Mouse (Mus musculus) G1E (cell line): ENCODE measurements around the gene Angptl7. TPM values are rescaled to one million over a fixed set of nuclear protein-coding genes. Genes with fewer than 3 reads are reported as not detected.

Source experiments
- ATAC-seq: 2 replicates; pipeline ENCODE4 v1.8.0; 2016; ENCODE audit warnings: mild to moderate bottlenecking; ENCODE audit not compliant: insufficient number of reproducible peaks, poor library complexity, low FRiP score, severe bottlenecking; ENCODE audit errors: extremely low read depth
- DNase-seq: peaks from one replicate; pipeline ENCODE4 v3.0.0; 2012; ENCODE audit warnings: low spot score
- H3K27me3 ChIP-seq: 2 replicates; pipeline ENCODE4 v1.6.1; 2012; ENCODE audit warnings: mild to moderate bottlenecking, low read length, inconsistent platforms; ENCODE audit not compliant: insufficient read depth
- H3K36me3 ChIP-seq: replicated peaks from 2 replicates; pipeline ENCODE3; 2012; ENCODE audit warnings: mild to moderate bottlenecking, inconsistent platforms
- H3K4me1 ChIP-seq: 2 replicates; pipeline ENCODE4 v1.6.1; 2012; ENCODE audit warnings: low read depth, low read length, inconsistent platforms, mixed read lengths; ENCODE audit not compliant: insufficient read depth
- H3K4me3 ChIP-seq: 2 replicates; pipeline ENCODE4 v1.5.1; 2012; ENCODE audit warnings: low read depth, mild to moderate bottlenecking, inconsistent platforms, low read length, moderate library complexity, mixed read lengths
- H3K9me3 ChIP-seq: replicated peaks from 2 replicates; pipeline ENCODE4 v1.6.1; 2012; ENCODE audit warnings: inconsistent platforms
- CTCF ChIP-seq: IDR thresholded peaks from 2 replicates; pipeline ENCODE4 v1.5.1; 2012; ENCODE audit warnings: low read depth, low read length, inconsistent platforms, mixed read lengths
- GATA1 ChIP-seq: IDR thresholded peaks from 2 replicates; pipeline ENCODE4 v1.6.1; 2012; ENCODE audit warnings: borderline replicate concordance, low read length, inconsistent platforms, mixed read lengths
- GATA2 ChIP-seq: IDR thresholded peaks from 2 replicates; pipeline ENCODE4 v1.6.1; 2012; ENCODE audit warnings: low read depth, low read length, inconsistent platforms, borderline replicate concordance
- POLR2AphosphoS5 ChIP-seq: IDR thresholded peaks from 2 replicates; pipeline ENCODE4 v1.6.1; 2012; ENCODE audit warnings: low read depth, low read length, inconsistent platforms; ENCODE audit not compliant: insufficient replicate concordance
- TAL1 ChIP-seq: conservative IDR thresholded peaks from 2 replicates; pipeline ENCODE4 v1.6.1; 2012; ENCODE audit warnings: low read depth, low read length, inconsistent platforms, mixed read lengths
- polyA plus RNA-seq: library from polyadenylated mRNA; stranded (reverse); fragments of >175 nt; gene quantifications from 2 replicates; pipeline ENCODE4 v1.2.3, GENCODE M21; 2012
- total RNA-seq, 2 experiments: library from RNA; stranded (forward) in 1 of 2; stranded (reverse) in 1 of 2; fragments of 200-1000 nt in 1 of 2; fragments of >200 nt in 1 of 2; fragmentation: Nextera tagmentation in 1 of 2; gene quantifications; 2 replicates each; pipeline ENCODE4 v1.2.3; 2014 to 2017

Angptl7 gene
- total and polyA plus RNA-seq, 3 experiments = 0.05 TPM; not detected in 2

DNA sequence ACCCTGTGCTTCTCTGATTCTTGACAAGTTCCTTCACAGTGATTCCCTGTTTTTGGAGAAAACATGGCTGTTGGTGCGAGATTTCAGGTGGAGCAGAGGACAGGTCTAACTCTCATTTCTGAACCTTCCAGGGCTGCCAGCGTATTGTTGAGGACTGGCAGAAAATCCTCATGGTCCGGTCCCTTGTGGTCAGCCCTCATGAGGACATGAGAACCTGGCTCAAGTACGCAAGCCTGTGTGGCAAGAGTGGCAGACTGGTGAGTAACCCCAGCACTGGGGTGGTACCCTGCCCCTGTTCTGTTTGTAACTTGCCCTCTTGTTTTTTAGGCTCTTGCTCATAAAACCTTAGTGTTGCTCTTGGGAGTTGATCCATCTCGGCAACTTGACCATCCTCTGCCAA, 30.1 kb upstream of the Angptl7 start:
- DNase-seq (no peak), ATAC-seq (no peak)
- TF ChIP-seq GATA2 = no peak
- no peak for TF ChIP-seq TAL1
- no peak for TF ChIP-seq GATA1
- no peak for TF ChIP-seq POLR2AphosphoS5
- TF ChIP-seq CTCF = no peak
- no peaks in the 10 kb centered on the region for H3K9me3 ChIP-seq
- H3K27me3 ChIP-seq = no peaks in the 10 kb centered on the region
- H3K4me3 ChIP-seq = no peak overlapping the region
- H3K4me1 ChIP-seq = peaks cover 2% of the 10 kb centered on the region; the same call in 1 of the 2 replicates
- H3K36me3 ChIP-seq = peaks cover 89% of the 10 kb centered on the region

DNA sequence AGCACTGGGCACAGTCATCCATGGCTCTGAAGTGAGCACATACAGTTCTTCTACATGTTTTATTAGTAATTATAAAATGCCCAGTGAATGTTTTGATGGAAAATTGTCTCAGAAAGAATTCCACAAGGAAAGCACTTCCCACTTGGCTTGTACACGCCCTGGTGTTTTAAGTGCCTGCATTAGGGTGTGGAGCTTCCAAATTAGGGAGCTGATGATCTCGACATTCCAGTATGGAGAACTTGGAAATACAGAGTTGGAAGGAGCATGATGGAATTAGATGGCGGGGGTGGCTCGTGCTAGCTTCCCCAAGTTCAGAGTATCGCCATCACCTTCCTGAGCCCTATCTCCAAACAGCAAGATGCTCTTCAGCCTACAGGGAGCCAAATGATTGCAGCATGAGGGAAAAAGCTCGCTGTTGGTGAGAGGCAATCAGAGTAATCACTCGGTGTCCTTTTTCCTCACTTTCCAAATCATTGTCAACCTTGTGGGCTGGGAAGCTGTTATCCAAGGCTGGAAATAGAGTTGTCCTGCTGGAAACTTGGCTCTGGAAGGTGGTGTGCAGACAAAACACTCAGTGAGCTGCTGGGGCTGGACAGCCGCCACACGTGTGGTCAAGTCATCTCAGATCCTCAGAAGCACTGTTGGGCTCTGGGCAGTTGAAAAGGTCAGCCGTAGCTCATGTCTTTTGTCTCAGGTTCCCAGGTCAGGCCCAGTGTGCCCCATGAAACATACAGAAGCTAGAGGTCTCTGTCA, 27.1 kb upstream of the Angptl7 start:
- Histone ChIP-seq H3K9me3 (no peaks in the 10 kb centered on the region), H3K36me3 (peaks cover 91% of the 10 kb centered on the region), H3K27me3 (no peaks in the 10 kb centered on the region), H3K4me3 (no peak overlapping the region), H3K4me1 (no peaks in the 10 kb centered on the region)
- TF ChIP-seq GATA1 (no peak), TAL1 (no peak)
- DNase-seq = no peak
- ATAC-seq = no peak

DNA sequence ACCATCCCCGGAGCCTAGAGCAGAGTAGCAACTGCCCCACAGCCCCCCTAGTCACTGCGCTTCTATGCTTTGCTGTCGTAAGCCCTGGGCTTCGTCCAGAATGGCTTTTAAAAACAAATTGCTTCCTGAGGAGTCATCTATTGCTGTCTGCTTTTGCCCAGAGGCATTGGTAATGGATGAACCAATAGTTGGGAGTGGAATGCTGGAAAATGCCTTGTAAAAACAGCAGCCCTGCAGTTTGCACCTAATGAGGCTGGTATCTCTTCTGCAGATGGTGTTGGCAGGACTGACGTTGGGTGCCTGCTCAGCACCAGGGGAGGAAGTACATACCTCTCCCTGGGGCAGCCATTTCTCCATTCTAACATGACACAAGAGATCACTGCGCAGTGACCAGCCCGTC, 23.3 kb upstream of the Angptl7 start:
- no peak for TF ChIP-seq CTCF
- TF ChIP-seq GATA1 = no peak
- no peak for TF ChIP-seq GATA2
- no peak for TF ChIP-seq TAL1
- no peak for TF ChIP-seq POLR2AphosphoS5
- H3K36me3 ChIP-seq = peaks cover 89% of the 10 kb centered on the region
- no peaks in the 10 kb centered on the region for H3K27me3 ChIP-seq
- H3K9me3 ChIP-seq = no peaks in the 10 kb centered on the region
- no peak for ATAC-seq
- no peak overlapping the region for H3K4me3 ChIP-seq
- no peaks in the 10 kb centered on the region for H3K4me1 ChIP-seq
- DNase-seq = no peak

DNA sequence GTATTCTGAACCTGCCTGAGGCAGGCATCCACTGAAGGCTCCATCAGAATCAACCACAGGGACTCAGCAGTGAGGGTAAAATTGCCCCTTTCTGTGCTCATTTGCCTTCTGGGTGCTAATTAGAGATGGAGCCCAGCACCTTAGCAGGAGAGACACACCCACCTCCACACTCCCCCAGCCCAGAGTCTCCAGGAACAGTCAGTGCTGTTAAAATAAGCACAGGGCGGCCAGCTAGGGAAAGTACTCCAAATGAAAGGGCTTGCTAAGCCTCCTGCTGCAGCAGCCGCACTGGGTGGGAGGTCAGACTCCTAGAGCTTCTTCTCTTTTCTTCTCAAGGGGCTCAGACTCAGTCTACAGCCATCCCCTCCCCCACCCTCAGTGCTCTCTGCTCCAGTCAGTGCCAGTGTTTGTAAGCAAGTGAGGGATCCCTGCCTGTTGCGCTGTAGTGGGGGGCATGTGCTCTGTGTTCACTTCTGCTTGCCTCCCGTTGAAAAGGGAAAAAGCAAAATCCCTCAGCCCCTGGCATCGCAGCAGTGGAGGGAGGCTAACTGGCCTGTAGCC, 18.1 kb upstream of the Angptl7 start:
- H3K9me3 ChIP-seq = no peaks in the 10 kb centered on the region
- DNase-seq = no peak
- no peaks in the 10 kb centered on the region for H3K4me1 ChIP-seq
- no peaks in the 10 kb centered on the region for H3K27me3 ChIP-seq
- no peak overlapping the region for H3K4me3 ChIP-seq
- ATAC-seq = no peak
- H3K36me3 ChIP-seq = peaks cover 88% of the 10 kb centered on the region
- no peak for TF ChIP-seq CTCF
- no peak for TF ChIP-seq TAL1
- no peak for TF ChIP-seq GATA2
- no peak for TF ChIP-seq POLR2AphosphoS5

DNA sequence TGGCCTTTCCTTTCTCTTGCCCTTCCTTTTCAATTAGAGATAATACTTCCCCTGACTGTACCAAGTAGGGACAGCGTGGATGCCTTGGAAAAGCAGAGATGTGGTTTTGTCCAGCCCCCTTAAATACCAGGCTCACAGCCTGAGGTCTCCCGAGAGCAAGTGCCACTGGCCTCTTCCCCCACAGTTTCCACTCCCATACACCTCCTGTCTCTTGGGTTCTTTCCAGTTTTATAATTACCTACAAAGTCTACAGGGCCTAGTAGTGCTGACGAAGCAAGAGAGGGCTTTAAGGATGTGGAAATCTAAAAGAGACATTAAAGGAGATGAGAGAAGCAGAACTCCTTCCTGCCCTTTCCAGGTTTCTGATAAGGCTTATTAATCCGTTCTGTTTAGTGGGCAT, 17.5 kb upstream of the Angptl7 start:
- no peaks in the 10 kb centered on the region for H3K27me3 ChIP-seq
- H3K4me3 ChIP-seq = no peak overlapping the region
- DNase-seq (no peak), ATAC-seq (no peak)
- H3K36me3 ChIP-seq = peaks cover 89% of the 10 kb centered on the region
- no peaks in the 10 kb centered on the region for H3K4me1 ChIP-seq
- no peak for TF ChIP-seq TAL1
- TF ChIP-seq GATA2 = no peak
- no peak for TF ChIP-seq POLR2AphosphoS5
- TF ChIP-seq CTCF = no peak
- H3K9me3 ChIP-seq = no peaks in the 10 kb centered on the region

DNA sequence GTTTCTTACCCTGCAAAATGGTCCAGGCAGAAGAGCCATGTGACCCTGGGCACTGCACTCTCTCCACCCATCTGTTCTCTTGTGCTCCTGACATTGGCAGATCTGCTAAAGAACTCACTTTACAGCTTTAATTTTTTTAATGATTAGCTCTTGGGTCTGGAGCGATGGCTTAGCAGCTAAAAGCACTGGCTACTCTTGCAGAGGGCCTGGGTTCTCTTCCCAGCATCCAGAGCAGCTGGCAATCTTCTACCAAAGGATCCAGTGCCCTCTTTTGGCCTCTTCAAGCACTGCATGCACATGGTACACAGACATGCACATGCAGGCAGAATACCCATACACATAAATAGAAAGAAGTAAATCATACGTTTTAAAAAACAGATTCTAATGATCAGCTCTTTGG, 15.1 kb upstream of the Angptl7 start:
- no peak for DNase-seq

DNA sequence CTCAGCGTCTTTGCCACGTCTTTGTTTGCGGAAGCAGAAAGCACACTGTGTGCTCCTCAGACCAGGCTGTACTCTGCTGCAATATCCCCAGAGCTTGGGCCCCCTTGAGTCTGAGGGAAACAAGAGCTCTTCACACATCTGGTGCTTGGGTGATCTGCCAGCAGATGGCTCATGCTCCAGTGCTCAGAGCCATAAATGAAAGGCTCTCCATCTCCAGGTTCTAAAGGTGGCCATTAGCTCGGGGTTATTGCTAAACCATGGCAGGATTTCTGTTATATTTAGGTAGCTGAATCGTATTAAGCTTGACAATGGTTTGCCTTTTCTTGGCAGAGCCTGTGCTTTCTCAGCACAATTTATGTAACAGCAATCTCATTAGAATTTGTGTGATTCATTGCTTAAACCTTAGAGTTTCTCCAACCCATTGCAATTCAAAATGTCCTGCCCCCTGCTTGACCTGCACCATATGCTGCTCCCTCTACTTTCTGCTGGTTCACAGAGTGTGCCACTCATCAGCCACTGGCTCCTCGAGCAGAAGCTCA, 12.8 kb upstream of the Angptl7 start:
- TF ChIP-seq GATA1 (no peak), POLR2AphosphoS5 (no peak), TAL1 (no peak), CTCF (no peak), GATA2 (no peak)
- Histone ChIP-seq H3K27me3 (no peaks in the 10 kb centered on the region), H3K4me1 (0 out of 2 replicates have a peak, but pooled peaks cover 4% of the 10 kb centered on the region), H3K4me3 (no peak overlapping the region), H3K9me3 (no peaks in the 10 kb centered on the region), H3K36me3 (peaks cover 86% of the 10 kb centered on the region)
- DNase-seq (no peak), ATAC-seq (no peak)

More for the DNA sequence above, 15.1 kb upstream of the Angptl7 start:
- Histone ChIP-seq H3K4me3 (no peak overlapping the region), H3K9me3 (no peaks in the 10 kb centered on the region), H3K27me3 (no peaks in the 10 kb centered on the region), H3K4me1 (no peaks in the 10 kb centered on the region), H3K36me3 (peaks cover 91% of the 10 kb centered on the region)
- no peak for ATAC-seq
- TF ChIP-seq TAL1 = no peak
- no peak for TF ChIP-seq GATA2
- TF ChIP-seq GATA1 = no peak
- no peak for TF ChIP-seq POLR2AphosphoS5
- TF ChIP-seq CTCF = no peak
